Mouse (Mus musculus) retina, embryonic 14.5 days (tissue): ENCODE results near the gene Tbc1d8.

Experiments
- DNase-seq: peaks from one replicate; pipeline ENCODE4 v3.0.0-alpha.2; 2015; ENCODE audit warnings: low spot score

Tbc1d8 gene

GRCm38 (mm10) chr1:39365562-39365961, 113.0 kb downstream of the Tbc1d8 start:
- no peak for DNase-seq

DNA sequence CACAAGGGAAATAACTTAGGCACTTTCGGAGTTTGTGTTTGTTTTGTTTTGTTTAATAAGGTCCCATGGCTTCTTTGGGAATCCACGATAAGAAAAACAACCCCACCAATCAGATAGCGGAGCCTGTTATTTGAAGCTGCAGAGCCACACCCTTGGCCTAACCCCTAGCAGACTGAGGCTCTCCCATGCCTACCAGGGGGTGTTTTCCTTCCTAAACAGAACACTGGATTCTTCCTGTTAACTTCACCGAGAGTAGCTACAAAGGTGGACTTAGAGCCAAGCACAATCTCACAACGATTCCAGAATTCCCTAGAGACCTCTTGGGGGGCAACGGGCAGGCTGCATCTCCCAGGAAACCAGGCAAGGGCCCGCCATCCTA, 116.1 kb downstream of the Tbc1d8 start:
- no peak for DNase-seq

DNA sequence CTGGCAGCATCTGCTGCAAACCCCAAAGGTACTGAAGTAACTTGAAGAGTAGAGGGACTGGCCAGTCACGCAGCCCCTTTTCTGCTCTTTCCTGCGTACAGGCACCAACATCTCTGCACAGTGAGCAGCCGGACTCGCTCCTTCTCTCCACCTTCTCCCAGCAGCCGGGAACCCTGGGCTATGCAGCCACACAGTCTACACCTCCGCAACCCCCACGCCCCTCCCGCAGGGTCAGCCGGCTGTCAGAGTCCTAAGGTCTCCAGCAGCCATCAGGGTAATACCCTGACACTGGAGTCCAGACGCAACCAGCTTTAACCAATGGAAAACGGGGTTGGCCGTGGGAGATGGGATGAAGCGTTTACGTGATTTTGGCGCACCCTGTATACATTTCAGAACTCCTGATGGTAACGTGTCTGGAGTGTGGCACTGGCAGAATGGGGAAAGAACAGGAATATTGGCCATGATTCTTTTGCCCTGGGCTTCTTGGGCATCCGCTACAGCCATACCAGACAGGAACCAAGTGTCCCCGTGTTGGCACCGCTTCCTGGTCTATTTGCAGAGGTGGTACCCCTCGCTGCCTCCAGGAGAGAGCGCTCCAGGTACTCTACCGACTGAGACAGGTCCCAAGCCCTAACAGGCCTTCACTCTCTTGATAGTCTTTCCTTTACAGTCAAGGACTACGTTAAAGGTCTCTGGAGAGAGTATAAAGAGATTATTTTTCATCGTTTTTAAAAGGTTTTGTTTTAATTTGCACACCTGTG, 116.6 kb downstream of the Tbc1d8 start:
- no peak for DNase-seq

GRCm38 (mm10) chr1:39349427-39349826, 129.1 kb downstream of the Tbc1d8 start:
- no peak for DNase-seq

DNA sequence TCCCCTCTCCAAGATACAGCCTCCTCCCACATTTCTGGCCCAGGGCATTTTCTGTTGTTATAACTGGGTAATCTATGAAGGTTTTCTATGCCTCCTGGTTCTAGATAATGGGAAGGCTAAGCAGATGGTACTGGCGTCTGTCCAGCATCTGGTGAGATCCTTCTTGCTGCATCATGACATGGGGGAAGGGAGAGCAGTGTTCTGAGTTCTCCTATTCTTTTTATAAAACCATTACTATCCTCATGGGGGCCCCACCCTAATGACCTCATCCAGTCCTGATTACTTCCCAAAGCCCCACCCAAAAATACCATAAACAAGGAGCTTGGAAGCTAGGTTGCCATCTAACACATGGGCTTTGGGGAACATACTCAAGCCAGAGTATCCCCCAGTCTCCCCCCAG, 129.6 kb downstream of the Tbc1d8 start:
- DNase-seq, result no peak

GRCm38 (mm10) chr1:39344981-39345600, 133.5 kb downstream of the Tbc1d8 start:
- peak; percentile 42 for DNase-seq

DNA sequence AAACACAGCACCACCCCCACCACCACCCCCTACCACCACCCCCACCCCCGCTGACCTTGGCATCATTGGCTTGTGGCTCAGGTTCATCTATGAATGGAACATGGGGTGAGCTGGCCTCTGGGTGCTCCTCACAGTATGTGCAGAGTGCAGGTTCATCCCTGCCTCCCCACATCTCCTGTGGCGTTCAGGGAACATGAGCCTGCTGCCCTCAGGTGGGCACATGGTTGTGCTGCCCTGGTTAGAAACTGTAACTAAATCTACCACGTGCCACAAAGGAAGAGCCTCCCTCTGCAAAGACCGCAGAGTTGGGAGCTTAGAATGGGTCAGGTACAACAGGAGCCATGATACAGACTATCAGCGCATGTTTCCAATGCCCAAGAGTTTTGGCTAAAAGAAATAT, 135.3 kb downstream of the Tbc1d8 start:
- DNase-seq, result no peak

- DNase-seq, result no peak
These were observed 136.7 kb downstream of the Tbc1d8 start for GRCm38 (mm10) chr1:39341807-39342206.

DNA sequence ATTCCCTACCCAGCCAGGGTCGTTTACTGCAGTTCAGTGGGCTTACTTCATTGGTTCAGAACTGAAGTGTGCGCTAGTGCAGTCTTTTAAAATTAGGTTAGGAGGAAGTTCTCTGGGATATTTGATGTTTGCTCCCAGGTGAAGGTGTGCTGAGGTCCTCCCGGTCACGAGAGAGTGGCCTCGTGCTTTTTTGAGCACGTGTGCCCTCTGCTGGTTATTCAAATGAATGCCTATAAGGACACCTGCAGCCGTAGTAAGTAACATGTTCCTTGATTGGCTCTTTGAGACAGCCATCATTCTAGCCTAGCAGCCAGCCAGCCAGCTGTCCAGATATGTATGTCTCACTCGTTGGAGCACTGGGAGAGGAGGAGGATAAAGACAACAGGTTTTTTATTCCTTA, 137.9 kb downstream of the Tbc1d8 start:
- peak; percentile 77 for DNase-seq

GRCm38 (mm10) chr1:39340156-39340555, 138.4 kb downstream of the Tbc1d8 start:
- no peak for DNase-seq

GRCm38 (mm10) chr1:39339455-39339854, 139.1 kb downstream of the Tbc1d8 start:
- DNase-seq, result no peak

- no peak for DNase-seq
These were observed 139.7 kb downstream of the Tbc1d8 start for GRCm38 (mm10) chr1:39338831-39339230.

GRCm38 (mm10) chr1:39336788-39337187, 141.8 kb downstream of the Tbc1d8 start:
- no peak for DNase-seq

DNA sequence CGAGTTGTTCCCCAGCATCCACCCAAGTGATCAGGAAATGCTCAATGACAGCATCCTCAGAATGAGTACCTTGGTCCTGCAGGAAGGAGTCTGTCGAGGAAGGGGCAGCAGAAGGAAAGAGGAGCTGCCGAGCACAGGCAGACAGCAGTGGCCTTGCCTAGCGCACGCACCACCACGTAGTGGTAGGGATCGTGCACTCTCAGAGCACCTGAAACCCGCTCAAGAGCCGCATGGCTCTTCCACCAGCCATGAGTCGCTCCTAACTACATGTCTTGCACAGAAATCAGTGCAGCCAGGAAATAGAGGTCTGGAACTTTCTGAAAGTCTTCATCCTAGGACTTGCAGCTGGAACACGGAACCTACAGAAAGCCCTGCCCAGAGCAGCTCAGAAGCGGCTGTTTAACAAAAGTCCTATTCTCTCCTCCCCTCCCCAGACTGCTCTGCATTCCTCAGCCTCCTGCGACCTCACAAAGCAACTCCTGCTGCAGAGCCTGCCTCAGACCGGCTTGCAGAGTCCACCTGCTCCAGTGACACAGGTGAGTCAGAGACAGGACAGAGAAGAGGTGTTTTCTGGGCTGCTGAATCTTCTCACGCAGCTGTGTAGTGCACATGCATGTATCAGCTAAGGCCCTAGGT, 142.9 kb downstream of the Tbc1d8 start:
- no peak for DNase-seq

DNA sequence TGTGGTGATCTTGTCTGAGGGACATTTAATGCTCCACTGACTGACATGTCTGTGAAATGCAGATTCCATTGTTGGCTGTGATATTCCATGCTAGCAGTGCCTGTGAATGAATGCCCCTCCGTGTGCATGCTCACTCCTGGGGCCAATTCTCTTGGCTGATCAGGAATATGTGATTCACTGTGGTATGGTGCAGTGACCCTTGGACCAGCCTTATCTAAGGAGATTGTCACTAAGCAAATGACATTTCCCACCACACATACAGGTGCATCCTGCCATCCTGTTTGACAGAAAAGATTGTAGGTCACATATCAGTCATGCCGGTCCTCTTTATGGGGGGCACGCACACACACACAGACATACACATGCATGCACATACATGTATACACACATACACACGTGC, 146.1 kb downstream of the Tbc1d8 start:
- DNase-seq, result no peak

GRCm38 (mm10) chr1:39330857-39331594, 147.5 kb downstream of the Tbc1d8 start:
- no peak for DNase-seq

GRCm38 (mm10) chr1:39327546-39327945, 151.0 kb downstream of the Tbc1d8 start:
- no peak for DNase-seq

GRCm38 (mm10) chr1:39325228-39325627, 153.3 kb downstream of the Tbc1d8 start:
- no peak for DNase-seq

GRCm38 (mm10) chr1:39321954-39322353, 156.6 kb downstream of the Tbc1d8 start:
- DNase-seq, result no peak
